Mouse (Mus musculus) heart, postnatal 0 days (tissue): ENCODE data around the gene Gm28036.

Experiments
- CTCF ChIP-seq: IDR thresholded peaks from 2 replicates; pipeline ENCODE4 v1.5.1; 2016; ENCODE audit warnings: antibody characterized with exemption, control low read depth, low read depth
- EP300 ChIP-seq: IDR thresholded peaks from 2 replicates; pipeline ENCODE4 v1.6.1; 2016; ENCODE audit warnings: antibody characterized with exemption, low read depth

DNA sequence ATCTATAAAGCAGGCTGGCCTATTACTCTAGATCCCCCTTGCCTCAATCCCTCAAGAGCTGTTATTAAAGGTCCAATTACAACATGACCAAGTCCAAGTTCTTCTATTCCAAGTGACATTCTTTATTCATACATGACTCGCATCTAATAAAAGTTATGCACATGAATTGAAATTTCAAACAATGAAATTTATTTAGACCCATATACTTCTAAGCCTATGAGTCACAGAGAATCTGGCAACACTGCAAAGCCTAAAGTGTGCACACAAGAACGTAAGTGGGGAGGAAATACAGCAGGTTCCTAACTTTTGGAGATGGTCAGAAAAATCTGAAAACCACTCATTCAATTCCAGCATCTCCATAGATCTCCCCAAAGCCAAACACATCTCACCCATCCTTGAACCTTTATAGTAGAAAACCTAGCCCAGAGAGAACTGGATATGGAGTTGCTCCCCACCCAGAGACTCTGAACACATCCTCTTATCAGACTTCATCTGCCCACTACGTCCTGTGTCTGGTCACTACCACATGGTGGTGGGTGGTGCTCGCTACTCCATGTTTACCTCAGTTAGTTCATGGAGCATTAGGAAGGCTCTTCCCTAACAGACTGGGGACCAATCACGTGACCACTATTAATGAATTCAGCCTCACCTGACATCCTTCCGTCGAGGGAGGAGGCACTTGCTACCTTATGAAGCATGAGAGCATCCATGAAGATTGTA, 39.3 kb downstream of the Gm28036 start:
- TF ChIP-seq CTCF (no peak), EP300 (no peak)
